Mouse (Mus musculus) T-helper 17 cell (primary cell): ENCODE results near the gene Tmem221.
"Not testable (repeated sequence)": the region's sequence is repeated elsewhere in the genome, so short reads cannot be mapped to it uniquely, and the experiment has no call there.

Source experiments
- in situ Hi-C, 2 experiments: fragments of 300-600 bp; cut with MboI, MseI; formaldehyde crosslinking; loops; 1 replicate in 1 of 2; 2 replicates in 1 of 2; pipeline ENCODE4 v1.15.1; 2025; ENCODE audit warnings: high pct_unique_total_duplicates in 2 of 2

Gene Tmem221

DNA sequence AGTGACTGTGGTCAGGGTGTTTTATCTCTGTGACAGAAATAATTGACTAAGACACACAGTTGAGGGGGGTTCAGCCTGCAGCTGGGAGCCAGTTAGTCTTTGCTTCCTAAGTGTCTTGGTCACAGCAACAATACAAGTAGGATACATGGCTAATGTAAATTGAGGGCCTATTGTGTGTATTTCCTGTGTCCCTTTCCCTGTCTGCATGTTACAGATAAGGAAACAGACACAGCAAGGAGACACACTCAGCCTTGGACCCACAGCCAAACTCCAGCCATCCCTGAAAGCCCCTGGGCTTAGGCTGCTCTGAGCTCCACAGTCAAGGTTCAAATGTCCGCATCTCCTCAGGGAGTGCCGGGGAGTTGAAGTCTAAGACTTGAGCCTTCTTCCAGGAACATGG, 4.0 kb downstream of the Tmem221 start:
- in situ Hi-C loops: no loop called here

DNA sequence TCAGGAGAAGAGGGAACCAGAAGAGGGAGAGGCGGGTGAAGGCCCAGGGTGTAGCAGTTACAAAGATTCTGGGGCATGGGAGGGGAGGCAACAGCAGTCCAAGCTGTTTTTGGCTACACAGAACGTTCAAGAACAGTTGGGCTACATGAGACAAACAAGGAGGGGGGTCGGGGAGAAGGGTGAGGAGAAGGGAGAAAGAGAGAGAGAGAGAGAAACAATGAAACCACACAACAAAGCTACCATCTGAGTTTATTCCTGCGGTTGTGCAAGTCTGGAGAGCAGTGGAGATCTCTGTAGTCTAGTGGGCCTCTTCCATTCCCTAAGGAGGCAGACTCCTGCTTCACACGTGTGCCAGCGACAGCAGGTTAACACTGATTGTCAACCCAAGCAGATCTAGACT, 4.7 kb downstream of the Tmem221 start:
- in situ Hi-C loops: no loop called here

- in situ Hi-C loops: no loop called here
Observed at GRCm38 (mm10) chr8:71552770-71553169, 5.9 kb downstream of the Tmem221 start.

- in situ Hi-C loops: no loop called here
Observed at GRCm38 (mm10) chr8:71550754-71551153, 7.9 kb downstream of the Tmem221 start.

GRCm38 (mm10) chr8:71547590-71547989, 11.1 kb downstream of the Tmem221 start:
- in situ Hi-C loops: no loop called here

DNA sequence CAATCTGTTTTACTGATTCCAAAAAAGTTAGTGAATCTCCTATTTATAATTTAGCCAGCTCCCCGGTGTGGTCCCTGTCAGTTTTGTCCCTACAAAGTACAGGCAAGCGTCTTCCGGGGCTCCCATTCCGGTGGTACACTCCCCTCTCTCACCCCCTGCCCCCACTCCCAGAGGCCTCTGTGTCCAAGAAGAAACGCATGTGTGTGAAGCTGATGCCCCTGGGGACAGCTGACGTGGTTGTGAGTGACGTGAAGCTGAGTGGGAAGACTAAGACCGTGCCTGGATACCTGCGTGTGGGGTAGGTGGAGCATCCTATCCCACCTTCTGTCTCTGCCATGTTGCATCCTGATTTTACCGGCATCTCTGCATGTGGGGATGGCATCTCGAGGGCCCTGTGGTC, 13.6 kb downstream of the Tmem221 start:
- in situ Hi-C loops: no loop called here

DNA sequence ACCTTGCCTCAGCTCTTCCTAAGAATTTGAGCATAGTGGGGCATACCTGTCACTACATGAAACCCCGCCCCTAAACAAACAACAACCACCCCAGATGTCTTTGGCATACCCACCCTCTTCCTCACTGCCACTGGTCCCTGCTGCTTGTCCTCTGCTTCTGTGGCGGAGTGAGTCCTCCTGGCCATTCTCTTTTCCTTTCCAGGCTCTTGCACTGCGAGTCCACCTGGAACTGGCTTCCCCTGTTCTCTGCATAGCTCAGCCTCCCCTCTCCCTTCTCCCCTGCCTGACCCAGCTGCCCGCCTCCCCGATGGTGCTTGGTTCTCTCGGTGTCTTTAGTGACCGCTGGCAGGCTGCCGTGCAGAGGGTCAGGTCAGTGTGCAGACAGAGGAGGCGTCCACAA, 14.9 kb downstream of the Tmem221 start:
- in situ Hi-C loops: no loop called here

- in situ Hi-C loops: no loop called here
Observed at GRCm38 (mm10) chr8:71542632-71543343, 15.9 kb downstream of the Tmem221 start, which contains the start of gene Mvb12a. TSS of gene Mvb12a (plus strand) at chr8:71542922.

- in situ Hi-C loops: no loop called here
Observed at GRCm38 (mm10) chr8:71537028-71537867, 21.4 kb downstream of the Tmem221 start, which contains the start of gene Bst2. TSS of gene Bst2 (minus strand) at chr8:71537456.

DNA sequence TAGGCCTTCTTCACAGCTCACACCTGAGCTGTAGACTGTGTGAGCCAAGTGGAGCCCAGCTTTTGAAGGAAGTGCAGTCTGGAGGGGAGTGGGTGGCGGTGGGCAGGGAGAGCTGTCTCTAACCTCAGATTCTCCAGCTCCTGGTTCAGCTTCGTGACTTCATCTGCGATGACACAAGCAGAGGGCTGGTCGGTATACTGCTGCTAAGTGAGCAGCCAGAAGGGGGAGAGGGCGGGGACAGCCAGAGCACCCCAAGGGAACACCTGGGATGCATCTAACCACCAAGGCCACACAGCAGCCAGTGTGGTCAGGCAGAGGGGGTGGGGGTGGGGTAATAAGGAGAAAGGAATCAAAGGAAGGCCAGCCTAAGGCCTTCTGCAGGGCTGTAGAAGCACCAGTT, 23.0 kb downstream of the Tmem221 start:
- in situ Hi-C loops: no loop called here

DNA sequence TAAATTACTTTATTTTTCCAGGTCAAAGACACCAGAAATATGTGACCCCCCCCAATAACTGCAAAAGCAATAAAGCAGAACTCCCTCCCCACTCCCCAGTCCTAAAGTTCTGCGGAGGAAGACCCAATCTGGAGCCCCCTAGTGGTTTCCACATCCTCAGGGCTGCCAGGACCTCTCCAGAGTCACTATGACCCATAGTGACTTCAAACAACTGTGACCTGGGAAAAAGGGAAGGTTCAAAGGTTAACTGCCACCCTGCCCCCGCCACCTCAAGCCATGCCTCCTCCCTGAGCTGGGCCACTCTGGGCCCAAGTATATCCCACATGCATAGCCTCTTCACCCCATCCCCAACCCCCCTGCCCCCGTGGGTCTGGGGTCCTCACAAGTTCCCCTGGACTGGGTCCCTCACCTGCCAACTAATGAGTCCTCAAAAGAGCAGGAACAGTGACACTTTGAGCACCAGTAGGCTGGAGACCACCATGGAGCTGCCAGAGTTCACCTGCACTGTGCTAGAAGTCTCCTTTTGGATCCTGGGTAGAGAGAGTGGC, 24.3 kb downstream of the Tmem221 start:
- in situ Hi-C loops: no loop called here

- in situ Hi-C loops: not testable (repeated sequence)
Observed at GRCm38 (mm10) chr8:71530735-71531467, 27.8 kb downstream of the Tmem221 start.

DNA sequence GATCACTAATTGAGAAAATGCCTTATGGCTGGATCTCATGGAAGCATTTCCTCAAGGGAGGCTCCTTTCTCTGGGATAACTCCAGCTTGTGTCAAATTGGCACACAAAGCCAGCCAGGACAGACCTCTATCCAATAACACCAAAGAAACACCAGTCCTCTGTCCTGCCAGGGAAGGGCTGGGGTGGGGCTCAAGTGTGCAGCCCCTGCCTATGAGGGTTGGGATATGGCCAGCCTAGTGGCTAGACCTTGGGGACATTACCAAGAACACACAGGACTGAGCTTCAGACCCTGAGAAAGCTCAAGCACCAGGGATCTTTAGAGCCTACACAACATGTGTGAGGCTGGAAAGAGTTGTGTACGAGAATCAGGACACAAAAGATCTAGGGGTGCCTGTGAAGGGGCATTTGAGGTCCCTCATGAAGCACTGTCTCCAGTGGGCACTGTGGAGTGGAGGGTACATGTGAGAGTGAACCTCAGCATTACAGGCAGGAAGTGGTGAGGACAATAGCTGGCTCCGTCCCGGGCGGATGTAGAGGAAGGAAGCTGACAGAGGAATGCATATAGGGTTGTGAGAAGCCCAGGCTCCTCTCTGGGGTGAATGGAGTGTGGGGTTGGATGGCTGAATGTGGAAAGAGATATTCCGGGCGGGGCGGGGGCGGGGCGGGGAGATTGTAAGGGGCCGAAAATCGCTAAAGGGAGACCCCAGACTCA, 30.2 kb downstream of the Tmem221 start:
- in situ Hi-C loops: loop anchor here in 1 of 2 experiments (10.0 kb wide), 1 partner anchor 84 kb away; no protein-coding TSS in a partner anchor

- in situ Hi-C loops: loop anchor here in 1 of 2 experiments (10.0 kb wide), 1 partner anchor 83 kb away; no protein-coding TSS in a partner anchor
Observed at GRCm38 (mm10) chr8:71527162-71527870, 31.4 kb downstream of the Tmem221 start.

DNA sequence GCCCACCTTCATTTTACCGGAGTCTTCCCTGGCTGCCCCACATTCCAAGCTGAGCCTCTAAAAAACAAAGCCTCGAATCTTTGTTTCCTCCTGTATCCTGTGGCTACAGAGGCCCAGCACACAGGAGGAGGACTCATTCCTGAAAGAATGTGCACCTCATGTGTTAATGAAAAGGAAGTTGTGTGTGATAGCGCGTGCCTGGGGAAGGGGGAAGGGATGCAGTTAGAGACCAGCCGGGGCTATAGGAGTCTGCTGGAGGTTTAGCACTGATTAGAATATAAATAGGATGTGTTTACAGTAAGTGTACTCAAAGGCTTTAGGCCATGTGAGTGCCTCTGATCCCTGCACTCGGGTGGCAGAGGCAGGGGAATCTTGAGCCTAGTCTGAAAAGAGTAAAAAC, 32.4 kb downstream of the Tmem221 start:
- in situ Hi-C loops: loop anchor here in 1 of 2 experiments (10.0 kb wide), 1 partner anchor 81 kb away; no protein-coding TSS in a partner anchor

DNA sequence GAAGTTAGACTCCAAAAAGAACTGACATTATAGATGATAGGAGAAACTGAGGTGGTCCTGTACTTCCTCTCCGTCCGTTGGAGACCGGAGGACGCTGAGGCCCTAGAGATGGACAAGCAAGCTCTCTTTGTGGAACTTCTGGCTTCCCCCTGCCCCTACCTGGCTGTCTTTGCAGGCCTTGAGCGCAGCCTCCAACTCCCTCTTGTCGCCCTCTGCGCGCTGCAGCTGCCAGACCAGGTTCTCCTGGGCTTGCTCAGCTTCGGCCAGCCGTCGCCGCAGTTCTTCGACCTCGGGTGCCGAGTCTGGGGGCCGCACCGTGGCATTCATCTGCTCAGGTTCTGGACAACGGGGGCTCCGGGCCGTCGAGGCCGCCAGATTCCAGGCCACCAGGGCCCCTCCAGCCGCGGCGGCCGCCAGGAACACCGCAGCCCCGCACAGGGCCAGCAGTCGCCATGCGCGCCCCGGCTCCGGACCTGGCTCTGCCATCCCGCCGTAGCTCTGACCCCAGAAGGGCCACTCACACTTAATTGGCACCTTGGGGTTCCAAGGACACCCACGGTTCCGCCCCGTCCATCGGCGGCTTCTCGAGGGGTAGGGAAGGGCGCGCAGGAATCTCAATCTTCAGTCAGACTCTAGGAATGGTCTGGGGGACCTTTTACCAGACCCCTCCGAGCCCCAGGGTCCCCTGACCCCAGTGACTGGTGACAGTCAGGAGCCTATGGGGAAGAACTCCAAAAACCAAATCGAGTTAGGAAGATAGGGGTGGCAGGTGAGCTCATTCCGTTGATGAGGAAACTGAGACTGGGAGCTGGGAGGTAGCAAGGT, 33.2 kb downstream of the Tmem221 start, which contains the start of gene Ccdc194:
Ccdc194 (minus strand) TSS at position 486 of the 825 bp plus-strand sequence.
- in situ Hi-C loops: loop anchor here in 1 of 2 experiments (10.0 kb wide), 1 partner anchor 81 kb away; no protein-coding TSS in a partner anchor

DNA sequence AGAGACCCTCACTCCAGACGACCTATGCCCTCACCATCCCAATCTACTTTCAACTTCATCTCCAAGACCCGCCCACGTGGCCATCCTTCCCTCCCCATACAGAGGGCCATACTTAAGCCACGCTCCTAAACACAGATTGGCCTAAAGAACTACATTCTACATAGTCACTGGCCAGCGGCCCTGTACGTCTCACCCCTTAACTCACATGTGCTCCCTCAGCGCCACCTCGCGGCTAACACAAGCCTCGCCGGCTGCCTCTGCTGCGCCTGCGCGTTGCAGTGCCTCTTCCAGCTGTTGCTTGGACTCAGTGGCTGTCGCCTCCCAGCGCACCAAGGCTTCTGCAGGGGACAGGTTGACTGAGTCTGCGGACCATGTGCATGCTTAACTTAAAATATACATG, 37.0 kb downstream of the Tmem221 start:
- in situ Hi-C loops: loop anchor here (5.0 to 10.0 kb wide), 2 partner anchors 77 to 79 kb away; no protein-coding TSS in a partner anchor

- in situ Hi-C loops: not testable (repeated sequence)
Observed at GRCm38 (mm10) chr8:71519037-71519825, 39.4 kb downstream of the Tmem221 start.
